Mouse (Mus musculus) cortical plate, adult 2 months (tissue): ENCODE measurements at regions not wholly inside any gene's neighbourhood (a gene's known extent, or its start where the extent isn't known, plus 50 kb on each side); places are given as distances from the start of the nearest gene placed in this dataset.

Source experiments
- CTCF ChIP-seq: fragments of 200-500 bp; IDR thresholded peaks from 2 replicates; pipeline ENCODE4 v1.5.1; 2011; ENCODE audit warnings: mild to moderate bottlenecking, control low read depth, low read length; ENCODE audit not compliant: insufficient read depth; ENCODE audit errors: extremely low read depth
- POLR2A ChIP-seq: fragments of 200-500 bp; IDR thresholded peaks from 2 replicates; pipeline ENCODE4 v1.6.1; 2011; ENCODE audit warnings: mild to moderate bottlenecking, low read length, control low read depth; ENCODE audit not compliant: insufficient read depth; ENCODE audit errors: extremely low read depth

GRCm38 (mm10) chr1:61151742-61152141, 174.0 kb downstream of the Icos start:
- TF ChIP-seq CTCF (no peak), POLR2A (no peak)
